Mouse (Mus musculus) liver (tissue): ENCODE results near the gene Tktl2.
A peak's percentile ranks its signal among the peaks of the same experiment; 100 is the strongest.

Experiments used
- DNase-seq: peaks from one replicate; pipeline ENCODE4 v3.0.0-alpha.2; 2020; ENCODE audit warnings: mixed read lengths

The Tktl2 gene

DNA sequence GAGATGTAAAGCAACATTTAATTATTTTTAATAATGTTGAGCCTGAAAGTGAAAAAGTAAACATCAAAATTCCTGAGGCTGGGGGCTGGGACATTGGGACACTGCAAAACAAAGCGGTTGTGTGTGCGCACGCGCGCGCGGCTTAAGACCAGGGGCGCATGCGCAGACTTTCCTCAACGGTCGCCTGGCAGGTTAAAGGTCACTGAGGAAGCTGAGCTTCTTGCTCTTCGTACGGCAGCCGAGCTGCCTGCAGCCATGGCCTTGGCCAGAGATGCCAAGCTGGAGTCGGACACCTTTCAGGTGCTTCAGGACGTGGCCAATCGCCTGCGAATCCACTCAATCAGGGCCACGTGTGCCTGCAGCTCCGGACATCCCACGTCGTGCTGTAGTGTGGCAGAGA lies at the start of gene Tktl2:
TSS of gene Tktl2 (plus strand) at position 220 of the 400 bp plus-strand sequence.
- no peak for DNase-seq

DNA sequence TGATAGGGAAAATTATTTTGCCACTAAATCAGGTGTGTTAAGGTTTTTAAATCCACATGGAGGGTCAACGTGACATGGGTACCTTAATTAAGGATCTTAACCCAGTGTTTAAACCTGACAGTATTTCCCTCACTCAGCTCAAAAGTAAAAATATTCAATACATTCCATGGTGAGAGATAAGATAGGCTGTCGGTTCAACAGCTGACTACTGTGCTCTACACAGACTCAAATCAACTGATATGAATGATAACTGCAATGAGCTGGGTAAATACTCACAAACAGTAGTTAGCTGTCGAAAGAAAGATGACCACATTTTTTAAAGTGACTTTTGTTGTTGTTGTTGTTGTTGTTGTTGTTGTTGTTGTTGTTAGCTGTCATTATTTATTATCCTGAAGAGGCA lies 41.7 kb upstream of the Tktl2 start:
- no peak for DNase-seq

- DNase-seq: no peak
Observed at GRCm38 (mm10) chr8:66476880-66477279, 34.7 kb upstream of the Tktl2 start.

DNA sequence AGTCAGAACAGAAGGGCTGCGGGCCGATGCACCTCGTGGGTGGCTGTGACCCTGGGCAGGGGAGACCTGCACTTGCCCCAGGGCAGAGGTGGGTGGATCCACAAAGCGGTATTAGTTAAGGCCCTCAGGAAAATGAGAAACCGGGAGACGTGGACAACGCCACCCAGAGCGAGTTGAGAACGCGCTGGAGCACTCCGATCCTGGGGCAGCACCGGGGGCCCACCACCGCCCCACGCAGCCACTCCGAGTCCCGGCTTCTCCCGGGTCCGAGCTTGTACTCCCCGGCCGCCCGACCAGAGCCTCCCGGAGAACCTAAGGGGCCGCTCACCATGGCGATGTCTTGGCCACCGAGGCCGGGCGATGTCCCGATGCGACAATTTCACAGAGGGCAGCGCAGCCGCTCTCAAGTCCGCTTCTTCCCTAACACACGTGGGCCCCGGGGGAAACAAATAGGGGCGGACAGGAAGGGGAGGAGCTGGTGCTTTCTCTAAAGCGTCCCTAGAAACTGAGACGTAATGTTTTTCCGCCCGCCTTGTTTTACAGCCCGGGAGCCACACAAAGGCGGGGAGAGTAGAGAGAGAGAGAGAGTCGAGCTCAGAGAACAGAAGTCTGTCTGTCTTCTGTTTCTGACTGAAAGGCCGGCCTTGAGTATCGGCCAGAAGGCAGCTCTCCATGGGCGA lies 25.3 kb upstream of the Tktl2 start, which contains the start of gene Tma16:
TSS of gene Tma16 (minus strand) at position 447 of the 680 bp plus-strand sequence.
- peak; percentile 75 for DNase-seq

DNA sequence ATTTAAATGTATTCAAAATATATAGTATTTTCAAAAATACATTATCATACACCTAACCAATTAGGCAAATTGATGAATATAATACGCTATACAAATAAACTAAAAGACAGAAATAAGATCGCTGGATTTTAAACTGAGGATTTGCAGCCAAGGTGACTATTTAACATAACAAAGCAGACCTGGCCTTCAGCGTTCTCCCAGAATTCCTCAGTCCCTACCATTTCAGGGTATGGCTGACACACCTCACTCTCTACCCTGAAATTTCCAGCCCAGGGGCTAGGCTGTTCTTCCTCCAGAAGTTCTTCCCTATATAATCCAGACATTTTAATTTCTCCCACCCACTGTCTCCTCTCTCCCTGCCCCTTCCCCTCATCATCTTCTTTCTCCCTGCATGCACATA lies 23.0 kb upstream of the Tktl2 start:
- DNase-seq: no peak

- no peak for DNase-seq
Observed at GRCm38 (mm10) chr8:66490624-66491023, 20.9 kb upstream of the Tktl2 start.

GRCm38 (mm10) chr8:66494496-66494895 lies 17.1 kb upstream of the Tktl2 start:
- no peak for DNase-seq

- DNase-seq: peak; percentile 69
Observed at GRCm38 (mm10) chr8:66495726-66496125, 15.8 kb upstream of the Tktl2 start.

- DNase-seq: no peak
Observed at GRCm38 (mm10) chr8:66496998-66497577, 14.5 kb upstream of the Tktl2 start.

GRCm38 (mm10) chr8:66503381-66503780 lies 8.2 kb upstream of the Tktl2 start:
- DNase-seq: no peak

DNA sequence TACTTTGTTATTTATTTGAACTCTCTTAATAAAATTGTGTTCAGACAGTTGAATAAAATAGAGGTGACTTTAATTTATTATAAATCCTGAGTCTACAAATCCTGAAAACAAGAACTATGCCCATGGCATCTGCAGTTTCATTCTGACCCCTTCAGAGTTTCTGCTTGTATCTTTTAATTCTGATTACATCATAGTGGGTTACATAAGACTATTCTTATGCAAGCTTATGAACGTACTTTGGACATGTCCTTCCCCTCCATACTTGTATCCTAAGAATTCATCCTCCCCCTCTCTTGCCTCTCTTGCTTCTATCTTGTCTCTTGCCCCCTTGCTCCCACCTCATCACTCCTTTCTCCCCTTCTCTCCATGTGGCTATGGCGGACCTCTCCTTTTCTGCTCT lies 7.6 kb downstream of the Tktl2 start:
- DNase-seq: no peak

- no peak for DNase-seq
Observed at GRCm38 (mm10) chr8:66520576-66520975, 9.0 kb downstream of the Tktl2 start.

GRCm38 (mm10) chr8:66550092-66550491 lies 38.5 kb downstream of the Tktl2 start:
- no peak for DNase-seq
